Mouse (Mus musculus) layer of hippocampus, postnatal 25 days (tissue): ENCODE data around the gene Tdo2. TPM values are rescaled to one million over a fixed set of nuclear protein-coding genes. Genes with fewer than 3 reads are reported as not detected.

Experiments used
- total RNA-seq, 2 experiments: library from RNA; stranded (reverse); gene quantifications; 2 replicates each; pipeline ENCODE4 v1.2.3; 2021

Tdo2 gene
- total RNA-seq, 2 experiments from 2014 or later = 16.3 to 19.4 TPM

Other genes with a start within 250 kb of the Tdo2 start
- 10 to 100 TPM; 16.8 to 19.8 TPM for gene Ctso, start 43.6 kb downstream of the Tdo2 start, total RNA-seq
- gene Asic5, start 6.1 kb upstream of the Tdo2 start, total RNA-seq = not detected
- 100 to 1,000 TPM; 108 to 116 TPM for gene Gucy1b1, start 98.5 kb upstream of the Tdo2 start, total RNA-seq
- gene Gucy1a1, start 169.6 kb upstream of the Tdo2 start, total RNA-seq = 10 to 100 TPM; 17.1 to 17.3 TPM